Mouse (Mus musculus) intestine, embryonic 16.5 days (tissue): ENCODE measurements around the gene Itfg2. TPM values are rescaled to one million over a fixed set of nuclear protein-coding genes. Genes with fewer than 3 reads are reported as not detected.

Experiments
- ATAC-seq: fragments of 200-750 bp; cut with Nextera tagmentation; 2 replicates; pipeline ENCODE4 v1.8.0; 2017; ENCODE audit warnings: moderate TSS enrichment, moderate library complexity
- H3K27ac ChIP-seq: fragments of 300-500 bp; sonication (generic); 2 replicates; pipeline ENCODE4 v1.5.1; 2014; ENCODE audit warnings: mild to moderate bottlenecking, low read length
- H3K27me3 ChIP-seq: fragments of 300-500 bp; sonication (generic); replicated peaks from 2 replicates; pipeline ENCODE4 v1.6.1; 2014; ENCODE audit warnings: low read length, control low read depth, mixed read lengths; ENCODE audit not compliant: control insufficient read depth, insufficient read depth
- H3K36me3 ChIP-seq: fragments of 300-500 bp; sonication (generic); 2 replicates; pipeline ENCODE4 v1.6.1; 2014; ENCODE audit warnings: low read length, control low read depth; ENCODE audit not compliant: control insufficient read depth, insufficient read depth
- H3K4me1 ChIP-seq: fragments of 300-500 bp; sonication (generic); 2 replicates; pipeline ENCODE4 v1.6.1; 2014; ENCODE audit warnings: low read length, control low read depth, mixed read lengths; ENCODE audit not compliant: control insufficient read depth, insufficient read depth
- H3K4me2 ChIP-seq: fragments of 300-500 bp; sonication (generic); 2 replicates; pipeline ENCODE4 v1.6.1; 2014; ENCODE audit warnings: low read depth, low read length, control low read depth
- H3K4me3 ChIP-seq: fragments of 300-500 bp; sonication (generic); 2 replicates; pipeline ENCODE4 v1.5.1; 2014; ENCODE audit warnings: mild to moderate bottlenecking, low read length
- H3K9ac ChIP-seq: fragments of 300-500 bp; sonication (generic); 2 replicates; pipeline ENCODE4 v1.6.1; 2014; ENCODE audit warnings: low read depth, low read length
- H3K9me3 ChIP-seq: fragments of 300-500 bp; sonication (generic); 2 replicates; pipeline ENCODE4 v1.6.1; 2016; ENCODE audit warnings: low read length, control low read depth; ENCODE audit not compliant: control insufficient read depth
- WGBS: fragments of 180-500 bp; shearing (Covaris S2); extraction: QIAGEN DNeasy Blood & Tissue Kit; methylation state at CpG from one replicate; pipeline ENCODE4 v1.1.7; 2014; 5-methylcytosine and 5-hydroxymethylcytosine counted together
- polyA plus RNA-seq: library from polyadenylated mRNA; unstranded; fragments of >200 nt; fragmentation: Nextera tagmentation; extraction: Ambion mirVana; gene quantifications from 2 replicates; pipeline ENCODE4 v1.2.1, GENCODE M21; 2015

Gene Itfg2
- polyA plus RNA-seq, 1 experiment from 2014 or later = 26.6 TPM

GRCm38 (mm10) chr6:128423496-128424268 lies 1.0 kb downstream of the Itfg2 start:
- Histone ChIP-seq H3K4me2 (peak overlapping the region; percentile 37), H3K9ac (peak overlapping the region; percentile 83), H3K36me3 (no peaks in the 10 kb centered on the region), H3K4me1 (peaks cover 8% of the 10 kb centered on the region), H3K4me3 (peak overlapping the region; percentile 61), H3K9me3 (no peaks in the 10 kb centered on the region), H3K27me3 (no peaks in the 10 kb centered on the region), H3K27ac (peak overlapping the region; percentile 84)
- ATAC-seq = peak; percentile 43; the same call in 1 of the 2 replicates
- 36% methylated on average over 15 of the region's 16 CpGs for WGBS

DNA sequence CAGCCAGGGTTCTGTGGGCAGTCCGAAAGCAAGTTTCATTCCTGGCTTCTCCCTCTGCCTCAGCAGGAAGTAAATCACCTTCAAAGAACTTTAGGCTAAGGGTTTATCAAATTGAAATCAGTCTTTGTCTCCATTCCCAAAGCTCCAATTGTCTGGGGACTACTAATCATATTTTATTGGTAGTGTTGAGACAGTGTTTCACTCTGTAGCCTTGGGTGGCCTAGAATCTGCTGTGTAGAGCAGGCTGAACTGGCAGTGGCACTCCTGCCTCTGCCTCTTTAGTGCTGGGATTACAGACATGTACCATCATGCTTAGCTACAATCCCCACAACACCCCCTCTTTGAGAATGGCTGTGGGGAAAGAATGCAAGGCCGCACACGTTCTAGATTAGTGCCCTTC lies 3.3 kb downstream of the Itfg2 start:
- no peaks in the 10 kb centered on the region for H3K9me3 ChIP-seq
- no peaks in the 10 kb centered on the region for H3K27me3 ChIP-seq
- H3K4me2 ChIP-seq = no peak overlapping the region
- H3K4me1 ChIP-seq = peaks cover 8% of the 10 kb centered on the region
- no peaks in the 10 kb centered on the region for H3K36me3 ChIP-seq
- no peak overlapping the region for H3K9ac ChIP-seq
- peak overlapping the region; percentile 54 for H3K27ac ChIP-seq
- no peak for ATAC-seq
- no peak overlapping the region for H3K4me3 ChIP-seq
- WGBS = 81% methylated on average over 3 of the region's 3 CpGs

- Histone ChIP-seq H3K4me3 (no peak overlapping the region), H3K27me3 (no peaks in the 10 kb centered on the region), H3K9ac (no peak overlapping the region), H3K4me1 (peaks cover 8% of the 10 kb centered on the region), H3K9me3 (no peaks in the 10 kb centered on the region), H3K36me3 (no peaks in the 10 kb centered on the region), H3K4me2 (no peak overlapping the region), H3K27ac (peak overlapping the region; percentile 54)
- 74% methylated on average over 2 of the region's 2 CpGs for WGBS
- ATAC-seq = no peak
Measured at GRCm38 (mm10) chr6:128421036-128421435, 3.7 kb downstream of the Itfg2 start.

- H3K9ac ChIP-seq = no peak overlapping the region
- H3K36me3 ChIP-seq = peaks cover 4% of the 10 kb centered on the region; the same call in 1 of the 2 replicates
- H3K9me3 ChIP-seq = no peaks in the 10 kb centered on the region
- WGBS = 84% methylated on average over 1 of the region's 1 CpGs
- no peaks in the 10 kb centered on the region for H3K27me3 ChIP-seq
- H3K4me2 ChIP-seq = no peak overlapping the region
- no peak overlapping the region for H3K27ac ChIP-seq
- no peak overlapping the region for H3K4me3 ChIP-seq
- peaks cover 5% of the 10 kb centered on the region for H3K4me1 ChIP-seq
- ATAC-seq = no peak
Measured at GRCm38 (mm10) chr6:128418076-128418475, 6.7 kb downstream of the Itfg2 start.

DNA sequence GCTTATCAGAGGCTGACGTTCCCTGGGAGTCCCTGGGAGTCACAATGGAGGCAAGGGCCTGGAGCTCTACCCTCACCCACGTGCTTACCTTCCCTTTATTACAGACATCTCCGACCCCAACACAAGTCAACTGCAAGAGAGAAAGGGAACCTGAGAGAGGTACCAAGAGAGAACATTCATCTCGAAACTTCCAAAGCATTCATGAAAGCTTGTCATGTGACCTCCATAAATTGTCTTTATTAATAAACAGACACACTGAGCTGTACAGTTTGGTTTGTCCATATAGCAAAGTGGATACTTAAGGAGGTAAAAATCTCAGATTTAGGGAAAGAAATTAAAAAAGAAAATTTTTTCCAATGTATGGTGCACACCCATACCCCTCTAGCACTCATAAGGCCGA lies 8.6 kb downstream of the Itfg2 start:
- Histone ChIP-seq H3K27me3 (no peaks in the 10 kb centered on the region), H3K4me2 (no peak overlapping the region), H3K27ac (no peak overlapping the region), H3K4me3 (no peak overlapping the region), H3K36me3 (peaks cover 4% of the 10 kb centered on the region; the same call in 1 of the 2 replicates), H3K4me1 (peaks cover under 1% of the 10 kb centered on the region; the same call in 1 of the 2 replicates), H3K9me3 (no peaks in the 10 kb centered on the region), H3K9ac (no peak overlapping the region)
- ATAC-seq = no peak
- WGBS = 84% methylated on average over 5 of the region's 5 CpGs

- Histone ChIP-seq H3K27me3 (no peaks in the 10 kb centered on the region), H3K9ac (no peak overlapping the region), H3K4me2 (no peak overlapping the region), H3K9me3 (no peaks in the 10 kb centered on the region), H3K4me3 (no peak overlapping the region), H3K36me3 (peaks cover 19% of the 10 kb centered on the region), H3K4me1 (no peaks in the 10 kb centered on the region), H3K27ac (no peak overlapping the region)
- WGBS = 15% methylated on average over 3 of the region's 3 CpGs
- ATAC-seq = peak; percentile 57
Measured at GRCm38 (mm10) chr6:128411115-128411514, 13.6 kb downstream of the Itfg2 start.

DNA sequence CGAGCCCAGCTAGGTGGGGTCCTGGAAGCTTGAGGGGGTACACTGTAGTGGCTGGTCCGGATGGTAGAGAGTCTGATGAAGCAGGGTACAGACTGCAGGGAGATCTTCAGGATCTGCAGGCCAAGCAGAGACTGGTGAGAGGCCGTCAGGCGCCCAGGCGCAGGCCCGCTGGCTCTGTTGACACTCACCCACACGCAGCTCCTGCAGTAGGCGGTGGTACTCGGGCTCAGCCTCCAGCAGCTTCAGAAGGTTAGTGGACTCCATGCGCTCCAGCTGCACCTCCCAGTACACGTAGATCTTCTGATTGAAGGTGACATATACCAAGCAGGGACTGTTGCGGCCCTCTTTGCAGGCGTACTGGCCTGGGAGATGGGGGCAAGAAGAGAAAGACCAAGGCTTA lies 14.4 kb downstream of the Itfg2 start:
- 92% methylated on average over 13 of the region's 13 CpGs for WGBS
- Histone ChIP-seq H3K4me1 (no peaks in the 10 kb centered on the region), H3K9me3 (no peaks in the 10 kb centered on the region), H3K4me2 (no peak overlapping the region), H3K9ac (no peak overlapping the region), H3K36me3 (peaks cover 15% of the 10 kb centered on the region), H3K27ac (no peak overlapping the region), H3K4me3 (no peak overlapping the region), H3K27me3 (no peaks in the 10 kb centered on the region)
- peak; percentile 19; the same call in 1 of the 2 replicates for ATAC-seq

DNA sequence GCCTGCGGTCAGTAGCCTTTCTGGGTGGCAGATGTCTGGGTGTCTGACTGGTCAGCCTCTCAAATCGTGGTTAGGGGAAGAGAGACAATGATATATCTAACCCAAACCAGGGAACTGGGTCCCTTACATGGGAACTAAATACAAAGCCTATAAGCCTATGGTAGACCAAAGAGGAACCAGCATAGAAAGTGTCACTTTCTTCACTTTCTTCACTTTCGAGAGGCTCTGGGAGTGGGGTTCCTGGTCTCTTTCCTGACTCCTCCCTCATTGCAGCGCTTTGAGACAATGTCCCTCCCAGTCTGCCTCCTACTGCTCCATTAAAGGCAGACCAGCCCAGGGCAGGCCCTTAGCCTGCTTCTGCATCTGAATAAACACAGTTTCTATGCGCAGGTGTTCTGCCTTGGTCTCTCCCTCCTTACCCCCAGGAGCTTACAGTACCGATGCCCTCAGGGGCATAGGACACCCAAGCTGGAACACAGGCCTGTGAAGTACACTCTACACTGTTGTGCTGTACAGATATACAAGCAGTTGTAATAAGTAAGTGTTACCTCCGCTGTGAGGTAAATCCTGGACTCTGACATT lies 16.1 kb downstream of the Itfg2 start:
- Histone ChIP-seq H3K4me1 (no peaks in the 10 kb centered on the region), H3K4me2 (no peak overlapping the region), H3K27ac (no peak overlapping the region), H3K9me3 (no peaks in the 10 kb centered on the region), H3K27me3 (no peaks in the 10 kb centered on the region), H3K9ac (no peak overlapping the region), H3K36me3 (peaks cover 15% of the 10 kb centered on the region), H3K4me3 (no peak overlapping the region)
- WGBS = 88% methylated on average over 7 of the region's 7 CpGs
- no peak for ATAC-seq

- Histone ChIP-seq H3K27ac (no peak overlapping the region), H3K27me3 (no peaks in the 10 kb centered on the region), H3K4me3 (no peak overlapping the region), H3K4me2 (no peak overlapping the region), H3K9ac (no peak overlapping the region), H3K36me3 (0 out of 2 replicates have a peak, but pooled peaks cover 5% of the 10 kb centered on the region), H3K9me3 (no peaks in the 10 kb centered on the region), H3K4me1 (peaks cover 4% of the 10 kb centered on the region)
- WGBS = 53% methylated on average over 5 of the region's 5 CpGs
- ATAC-seq = no peak
Measured at GRCm38 (mm10) chr6:128404708-128405107, 20.0 kb downstream of the Itfg2 start.
